Mouse (Mus musculus) kidney, adult 2 months (tissue): ENCODE data around the gene Mrpl28. TPM values are rescaled to one million over a fixed set of nuclear protein-coding genes. Genes with fewer than 3 reads are reported as not detected.

Source experiments
- DNase-seq: peaks from one replicate; pipeline ENCODE4 v3.0.0; 2021
- H3K27ac ChIP-seq: fragments of 200-500 bp; 2 replicates; pipeline ENCODE4 v1.5.1; 2012; ENCODE audit warnings: low read depth, low read length, control low read depth, inconsistent platforms; ENCODE audit not compliant: insufficient read depth
- H3K27me3 ChIP-seq: fragments of 200-500 bp; replicated peaks from 2 replicates; pipeline ENCODE4 v1.6.1; 2012; ENCODE audit warnings: mild to moderate bottlenecking, moderate library complexity, low read length, inconsistent platforms; ENCODE audit not compliant: control insufficient read depth, insufficient read depth
- H3K36me3 ChIP-seq: fragments of 200-500 bp; 2 replicates; pipeline ENCODE4 v1.6.1; 2012; ENCODE audit warnings: mild to moderate bottlenecking, moderate library complexity, low read length, inconsistent platforms; ENCODE audit not compliant: control insufficient read depth, insufficient read depth
- H3K4me1 ChIP-seq: fragments of 200-500 bp; 2 replicates; pipeline ENCODE4 v1.6.1; 2011; ENCODE audit warnings: low read length; ENCODE audit not compliant: control insufficient read depth, insufficient read depth
- H3K4me3 ChIP-seq: fragments of 200-500 bp; 2 replicates; pipeline ENCODE4 v1.5.1; 2011; ENCODE audit warnings: mild to moderate bottlenecking, low read depth, low read length, control low read depth; ENCODE audit not compliant: insufficient read depth
- CTCF ChIP-seq: fragments of 200-500 bp; conservative IDR thresholded peaks from 2 replicates; pipeline ENCODE4 v1.5.1; 2011; ENCODE audit warnings: low read depth, mild to moderate bottlenecking, control low read depth, low read length, moderate library complexity, mixed read lengths; ENCODE audit not compliant: insufficient read depth, insufficient read length
- POLR2A ChIP-seq: fragments of 200-500 bp; IDR thresholded peaks from one replicate; pipeline ENCODE4 v1.6.1; 2011; ENCODE audit warnings: low read depth, low read length, control low read depth
- WGBS: fragments of 180-500 bp; shearing (Covaris S2); methylation state at CpG from one replicate; pipeline ENCODE4 v1.1.7; 2018; 5-methylcytosine and 5-hydroxymethylcytosine counted together
- polyA plus RNA-seq: library from polyadenylated mRNA; depleted of rRNA; stranded (reverse); fragments of >200 nt; gene quantifications from 2 replicates; pipeline ENCODE4 v1.2.3, GENCODE M21; 2012

Mrpl28 gene
- polyA plus RNA-seq, 1 experiment, result 137 TPM

DNA sequence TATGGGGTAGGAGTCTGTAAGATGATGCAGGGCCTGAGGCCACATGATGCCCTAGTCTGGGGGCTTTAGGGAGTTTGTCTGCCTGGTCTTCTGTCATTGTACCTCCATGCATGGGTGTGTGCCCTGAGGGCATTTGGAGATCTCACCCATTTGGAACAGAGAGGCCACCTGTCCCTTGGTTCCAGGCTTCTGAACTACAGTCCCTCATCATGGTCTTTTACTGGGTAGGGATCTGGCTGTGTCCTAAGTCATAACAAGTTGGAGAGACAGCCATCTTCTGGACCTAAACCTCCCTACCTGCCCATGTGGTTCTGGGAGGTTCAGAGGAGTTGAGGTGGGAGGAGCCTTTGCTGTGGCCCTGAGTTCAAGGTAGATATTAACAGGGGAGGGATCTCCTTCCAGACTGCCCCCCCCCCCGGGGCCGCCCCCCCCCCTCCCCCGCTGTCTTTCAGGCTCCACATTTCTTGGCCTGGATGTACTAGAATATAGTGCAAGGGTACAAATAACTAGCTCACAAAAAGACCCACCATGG, 7.3 kb upstream of the Mrpl28 start:
- Histone ChIP-seq H3K27me3 (no peaks in the 10 kb centered on the region), H3K4me3 (0 out of 2 replicates have a peak overlapping the region, but pooled peaks have one; percentile 3), H3K36me3 (no peaks in the 10 kb centered on the region), H3K4me1 (peaks cover 5% of the 10 kb centered on the region), H3K27ac (peak overlapping the region; percentile 79)
- peak; percentile 82 for DNase-seq
- 14% methylated on average over 2 of the region's 3 CpGs for WGBS
- TF ChIP-seq CTCF (no peak), POLR2A (no peak)

DNA sequence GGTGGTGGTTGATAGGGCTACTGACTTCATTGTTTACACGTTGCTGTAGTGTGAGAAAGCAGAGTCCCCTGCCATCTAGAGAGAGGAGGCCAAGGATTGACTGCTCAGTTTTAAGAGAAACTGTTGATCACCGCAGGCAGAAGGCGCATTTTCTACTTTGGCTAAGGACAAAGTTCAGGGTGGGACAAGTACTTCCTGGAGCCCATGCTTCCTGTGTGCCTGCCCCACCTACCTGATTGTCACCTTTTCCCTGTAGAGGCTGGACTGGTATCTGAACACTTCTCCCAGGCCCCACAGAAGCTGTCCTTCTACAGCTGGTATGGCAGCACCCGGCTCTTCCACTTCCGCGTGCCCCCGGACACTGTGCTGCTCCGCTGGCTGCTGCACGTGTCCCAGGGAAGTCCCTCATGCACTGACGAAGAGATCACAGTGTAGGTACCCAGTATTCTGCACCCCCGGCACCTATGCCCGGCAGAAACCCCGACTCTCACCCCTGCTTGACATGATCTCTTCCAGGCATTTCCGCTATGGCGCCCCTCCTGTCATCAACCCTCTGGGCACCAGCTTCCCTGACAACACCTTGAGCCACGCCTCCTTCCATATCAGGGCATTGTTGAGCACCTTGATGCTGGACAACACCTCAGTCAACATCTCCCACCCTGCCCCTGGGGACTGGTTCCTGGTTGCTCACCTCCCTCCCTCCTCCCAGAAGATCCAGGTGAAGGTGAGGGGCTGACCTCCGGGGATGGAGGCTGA, 6.6 kb upstream of the Mrpl28 start:
- no peaks in the 10 kb centered on the region for H3K36me3 ChIP-seq
- no peak for DNase-seq
- H3K4me3 ChIP-seq, result no peak overlapping the region
- H3K27me3 ChIP-seq, result no peaks in the 10 kb centered on the region
- 67% methylated on average over 17 of the region's 17 CpGs for WGBS
- H3K4me1 ChIP-seq, result peaks cover 5% of the 10 kb centered on the region
- TF ChIP-seq POLR2A (no peak), CTCF (no peak)
- H3K27ac ChIP-seq, result peak overlapping the region; percentile 72

DNA sequence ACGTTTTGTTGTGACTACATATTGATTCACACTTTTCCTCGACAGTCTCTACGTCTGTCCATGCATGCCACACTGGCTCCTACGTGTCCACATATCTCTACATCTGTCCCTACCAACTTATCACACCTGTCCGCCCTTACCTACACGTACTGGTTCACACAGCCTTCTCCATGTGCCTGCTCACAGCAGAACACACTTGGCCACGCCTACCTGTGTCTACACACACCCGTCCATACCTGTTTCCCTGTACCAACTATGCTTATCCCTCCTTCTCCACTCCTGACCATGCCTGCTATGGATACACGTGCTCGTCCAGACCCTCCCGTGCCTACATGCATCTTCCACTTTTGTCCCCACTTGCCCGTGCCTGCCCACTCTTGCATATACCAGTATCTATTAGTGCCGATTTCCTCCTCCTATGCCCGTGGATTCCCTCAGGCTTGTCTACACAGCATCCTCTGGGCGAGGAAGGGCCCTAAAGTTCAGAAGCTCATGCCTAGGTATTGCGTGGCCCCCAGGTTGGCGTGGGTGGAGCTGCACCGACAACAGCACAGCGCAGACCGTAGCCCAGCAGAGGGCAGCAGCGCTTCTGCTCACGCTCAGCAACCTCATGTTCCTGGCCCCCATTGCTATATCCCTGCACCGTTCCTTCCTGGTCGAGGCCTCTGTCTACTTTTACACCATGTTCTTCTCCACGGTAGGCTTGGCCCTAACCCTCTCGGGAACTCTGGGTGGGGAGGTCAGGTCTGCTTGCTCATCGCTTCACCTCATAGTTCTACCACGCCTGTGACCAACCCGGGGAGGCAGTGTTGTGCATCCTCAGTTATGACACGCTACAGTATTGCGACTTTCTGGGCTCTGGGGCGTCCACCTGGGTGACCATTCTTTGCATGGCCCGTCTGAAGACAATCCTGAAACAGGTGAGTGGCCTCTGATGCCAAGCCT, 3.3 kb upstream of the Mrpl28 start:
- H3K4me3 ChIP-seq, result no peak overlapping the region
- WGBS, result 40% methylated on average over 33 of the region's 33 CpGs
- peaks cover 11% of the 10 kb centered on the region for H3K4me1 ChIP-seq
- DNase-seq, result peak; percentile 50
- H3K27me3 ChIP-seq, result no peaks in the 10 kb centered on the region
- H3K36me3 ChIP-seq, result no peaks in the 10 kb centered on the region
- H3K27ac ChIP-seq, result no peak overlapping the region
- TF ChIP-seq POLR2A (no peak), CTCF (peak; percentile 84)

DNA sequence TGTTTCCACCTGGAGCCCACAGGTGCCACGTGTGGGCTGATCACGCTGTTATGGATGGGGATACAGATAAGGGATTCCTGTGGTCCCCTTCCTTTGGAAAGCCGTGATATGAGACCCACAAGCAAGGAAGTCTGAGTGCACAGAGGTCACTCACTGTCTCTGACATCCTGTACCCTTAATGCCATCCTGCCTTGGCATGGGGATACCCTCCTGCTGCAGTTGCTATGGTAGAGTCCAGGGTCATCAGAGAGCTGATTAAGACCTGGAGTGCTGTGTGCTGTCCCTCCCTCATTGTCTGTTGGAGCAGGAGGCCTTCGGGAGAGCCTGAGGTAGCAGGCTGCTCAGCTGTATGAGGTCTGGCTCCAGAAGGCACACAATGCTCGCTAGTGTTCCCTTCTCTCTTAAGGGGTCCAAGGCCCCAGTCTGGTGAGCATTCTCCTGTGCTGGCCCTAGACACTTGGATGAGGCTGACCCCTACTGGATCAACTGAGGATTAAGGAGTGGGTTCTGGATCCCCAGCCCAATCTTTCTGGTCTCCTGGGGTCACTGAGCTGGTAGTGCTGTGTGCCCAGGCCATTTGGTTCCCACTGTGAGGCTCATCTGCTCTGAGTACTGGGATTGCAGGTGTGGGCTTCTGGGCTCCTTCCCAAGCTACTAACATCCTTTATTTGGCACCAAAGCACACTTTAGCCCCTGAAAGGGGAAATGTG, 714 bp upstream of the Mrpl28 start:
- Histone ChIP-seq H3K36me3 (no peaks in the 10 kb centered on the region), H3K27me3 (no peaks in the 10 kb centered on the region), H3K4me1 (0 out of 2 replicates have a peak, but pooled peaks cover 6% of the 10 kb centered on the region), H3K4me3 (no peak overlapping the region), H3K27ac (no peak overlapping the region)
- DNase-seq, result no peak
- WGBS, result 67% methylated on average over 5 of the region's 5 CpGs
- TF ChIP-seq POLR2A (no peak), CTCF (no peak)

DNA sequence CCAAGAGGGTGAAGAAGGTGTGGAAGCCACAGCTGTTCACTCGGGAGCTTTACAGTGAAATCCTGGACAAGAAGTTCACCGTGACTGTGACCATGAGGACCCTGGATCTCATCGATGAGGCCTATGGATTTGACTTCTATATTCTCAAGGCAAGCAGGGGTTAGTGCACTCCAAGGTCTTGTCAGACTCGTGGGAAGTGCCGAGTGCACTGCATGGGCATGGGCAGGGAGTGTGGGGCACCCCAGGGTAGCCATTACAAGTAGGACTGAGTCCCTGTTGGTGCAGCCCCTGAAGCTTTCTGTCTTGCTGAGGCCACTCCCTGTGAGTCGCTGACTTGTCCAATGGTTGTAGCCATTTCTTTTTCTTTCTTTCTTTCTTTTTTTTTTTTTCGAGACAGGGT, 1.3 kb downstream of the Mrpl28 start:
- H3K4me3 ChIP-seq, result peak overlapping the region; percentile 82; the same call in 1 of the 2 replicates

DNA sequence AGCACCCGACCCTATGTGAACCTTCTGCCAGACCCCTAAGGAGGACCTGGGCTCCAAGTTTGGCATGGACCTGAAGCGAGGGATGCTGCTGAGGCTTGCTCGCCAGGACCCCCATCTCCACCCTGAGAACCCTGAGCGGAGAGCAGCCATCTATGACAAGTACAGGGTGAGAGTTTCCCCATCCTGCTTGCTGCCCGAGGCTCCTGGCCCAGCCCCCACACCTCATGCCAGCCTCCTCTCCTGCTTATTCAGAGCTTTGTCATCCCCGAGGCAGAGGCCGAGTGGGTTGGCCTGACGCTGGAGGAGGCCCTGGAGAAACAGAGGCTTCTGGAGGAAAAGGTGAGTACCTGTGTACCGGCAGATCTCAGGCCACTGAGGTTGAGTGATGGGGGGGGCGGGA, 1.9 kb downstream of the Mrpl28 start:
- H3K4me1 ChIP-seq, result 0 out of 2 replicates have a peak, but pooled peaks cover 6% of the 10 kb centered on the region
- H3K27ac ChIP-seq, result no peak overlapping the region
- DNase-seq, result no peak
- TF ChIP-seq CTCF, result no peak
- no peak for TF ChIP-seq POLR2A
- H3K36me3 ChIP-seq, result no peaks in the 10 kb centered on the region; the same call in 1 of the 2 replicates
- no peak overlapping the region for H3K4me3 ChIP-seq
- no peaks in the 10 kb centered on the region for H3K27me3 ChIP-seq
- 89% methylated on average over 10 of the region's 10 CpGs for WGBS

More for the DNA sequence above, 1.3 kb downstream of the Mrpl28 start:
- WGBS, result 78% methylated on average over 7 of the region's 7 CpGs
- H3K27ac ChIP-seq, result no peak overlapping the region
- no peaks in the 10 kb centered on the region for H3K27me3 ChIP-seq
- 0 out of 2 replicates have a peak, but pooled peaks cover 6% of the 10 kb centered on the region for H3K4me1 ChIP-seq
- DNase-seq, result no peak
- TF ChIP-seq CTCF (no peak), POLR2A (no peak)
- H3K36me3 ChIP-seq, result no peaks in the 10 kb centered on the region; the same call in 1 of the 2 replicates
